Mouse (Mus musculus): ENCODE results near the gene Fubp1.
"Not testable (repeated sequence)": the region's sequence is repeated elsewhere in the genome, so short reads cannot be mapped to it uniquely, and the experiment has no call there.

Gene Fubp1

GRCm38 (mm10) chr3:152192238-152192931 is 17.8 kb upstream of the Fubp1 start:
- DNase-seq (ENCODE audit: low read depth, low spot score): peak; percentile 58

GRCm38 (mm10) chr3:152193177-152193576 is 17.0 kb upstream of the Fubp1 start:
- no peak for DNase-seq (ENCODE audit: low read depth, low spot score)

GRCm38 (mm10) chr3:152193635-152194097 is 16.6 kb upstream of the Fubp1 start:
- DNase-seq (ENCODE audit: low read depth, low spot score): peak; percentile 89

GRCm38 (mm10) chr3:152197246-152197645 is 13.0 kb upstream of the Fubp1 start:
- DNase-seq (ENCODE audit: low read depth, low spot score): not testable (repeated sequence)

- DNase-seq (ENCODE audit: low read depth, low spot score): no peak
Measured at GRCm38 (mm10) chr3:152199125-152199524, 11.1 kb upstream of the Fubp1 start.

GRCm38 (mm10) chr3:152201181-152201580 is 9.0 kb upstream of the Fubp1 start:
- DNase-seq (ENCODE audit: low read depth, low spot score): no peak

- no peak for DNase-seq (ENCODE audit: low read depth, low spot score)
Measured at GRCm38 (mm10) chr3:152201651-152202050, 8.6 kb upstream of the Fubp1 start.

- DNase-seq (ENCODE audit: low read depth, low spot score): no peak
Measured at GRCm38 (mm10) chr3:152202942-152203341, 7.3 kb upstream of the Fubp1 start.

GRCm38 (mm10) chr3:152203411-152203810 is 6.8 kb upstream of the Fubp1 start:
- no peak for DNase-seq (ENCODE audit: low read depth, low spot score)

GRCm38 (mm10) chr3:152203996-152204395 is 6.2 kb upstream of the Fubp1 start:
- no peak for DNase-seq (ENCODE audit: low read depth, low spot score)

GRCm38 (mm10) chr3:152204577-152204976 is 5.6 kb upstream of the Fubp1 start:
- DNase-seq (ENCODE audit: low read depth, low spot score): no peak

GRCm38 (mm10) chr3:152207156-152207555 is 3.1 kb upstream of the Fubp1 start:
- no peak for DNase-seq (ENCODE audit: low read depth, low spot score)

GRCm38 (mm10) chr3:152208096-152208885 is 1.9 kb upstream of the Fubp1 start:
- DNase-seq (ENCODE audit: low read depth, low spot score): no peak

- peak; percentile 73 for DNase-seq (ENCODE audit: low read depth, low spot score)
Measured at GRCm38 (mm10) chr3:152209177-152209966, 850 bp upstream of the Fubp1 start.

- DNase-seq (ENCODE audit: low read depth, low spot score): peak; percentile 84
Measured at GRCm38 (mm10) chr3:152210728-152211391, 638 bp downstream of the Fubp1 start.

- peak; percentile 89 for DNase-seq (ENCODE audit: low read depth, low spot score)
Measured at GRCm38 (mm10) chr3:152211731-152212279, 1.6 kb downstream of the Fubp1 start.

- no peak for DNase-seq (ENCODE audit: low read depth, low spot score)
Measured at GRCm38 (mm10) chr3:152213416-152213815, 3.2 kb downstream of the Fubp1 start.

- no peak for DNase-seq (ENCODE audit: low read depth, low spot score)
Measured at GRCm38 (mm10) chr3:152224918-152225317, 14.7 kb downstream of the Fubp1 start.

GRCm38 (mm10) chr3:152225906-152226305 is 15.7 kb downstream of the Fubp1 start:
- DNase-seq (ENCODE audit: low read depth, low spot score): no peak

- DNase-seq (ENCODE audit: low read depth, low spot score): no peak
Measured at GRCm38 (mm10) chr3:152228843-152229242, 18.6 kb downstream of the Fubp1 start.

- DNase-seq (ENCODE audit: low read depth, low spot score): no peak
Measured at GRCm38 (mm10) chr3:152229271-152229670, 19.0 kb downstream of the Fubp1 start.
